12 mouse cellular contexts compared by ENCODE assay signal in genomic region chr6:29858619-29859018, GRCm38 (mm10). TPM values are rescaled to one million over a fixed set of nuclear protein-coding genes. Genes with fewer than 3 reads are reported as not detected.
DNase-seq lines count a peak whose midpoint lies in the region; ATAC-seq and TF ChIP-seq lines count a peak whose summit lies in the region.
"Had no signal": no experiment of that assay in that cellular context is flagged by ENCODE, and none has a peak within 500 bp of the region (broad histone marks: within the 10 kb centered on the region; RNA-seq: fewer than 3 reads in every experiment).

No protein-coding gene starts in this region.

- H3K79me2 ChIP-seq in MEL (ENCODE audit: control insufficient read depth, insufficient read depth, low read length, poor library complexity) = no peaks in the 10 kb centered on the region

- no peaks in the 10 kb centered on the region for H3K27me3 ChIP-seq in kidney, embryonic 16.5 days (ENCODE audit: insufficient read depth, low read length)
- no peaks in the 10 kb centered on the region for H3K27me3 ChIP-seq in MEL (ENCODE audit: control insufficient read depth in 1 of 2, insufficient read depth in 2 of 2, low read length in 2 of 2)
- no peaks in the 10 kb centered on the region for H3K27me3 ChIP-seq in liver, embryonic 15.5 days

- DNase-seq in embryo, embryonic 10 days (ENCODE audit: low spot score) = peak; percentile 15
- DNase-seq in embryo, embryonic 9.5 days (ENCODE audit: extremely low spot score) = no peak
- DNase-seq in kidney, adult 11 months = no peak
- DNase-seq in MEL (ENCODE audit: low read depth, low spot score) = peak; percentile 26
- no peak for DNase-seq in gastrocnemius, adult 18-20 months (ENCODE audit: low spot score)
- DNase-seq: adrenal gland, postnatal 25 days; cerebellum, adult 11 months; heart, adult 11 months; kidney, adult 18-20 months had no signal

- H3K27ac ChIP-seq in kidney, embryonic 16.5 days (ENCODE audit: low read length) = peak overlapping the region; percentile 47
- no peak overlapping the region for H3K27ac ChIP-seq in MEL (ENCODE audit: control insufficient read depth, low read depth, low read length)
- H3K27ac ChIP-seq in liver, embryonic 15.5 days (replicated peaks) = peak overlapping the region; percentile 75

- no peak for TF ChIP-seq EP300 in MEL (IDR thresholded peaks at IDR 0.05; ENCODE audit: low read depth in 1 of 2, low read length in 2 of 2)

- no peak overlapping the region for H3K4me2 ChIP-seq in kidney, embryonic 16.5 days (replicated peaks; ENCODE audit: low read depth, low read length)
- peak overlapping the region; percentile 62 for H3K4me2 ChIP-seq in liver, embryonic 15.5 days

- H3K36me3 ChIP-seq in kidney, embryonic 16.5 days (ENCODE audit: insufficient read depth, low read length) = no peaks in the 10 kb centered on the region
- peaks cover 0 to 4% of the 10 kb centered on the region in 2 experiments; a peak in 2 of 4 replicates for H3K36me3 ChIP-seq in MEL (ENCODE audit: control insufficient read depth in 1 of 2, insufficient read depth in 2 of 2, low read length in 2 of 2)
- H3K36me3 ChIP-seq in liver, embryonic 15.5 days (replicated peaks) = 0 out of 2 replicates have a peak, but pooled peaks cover 8% of the 10 kb centered on the region

- no peak for TF ChIP-seq POLR2A in MEL (IDR thresholded peaks at IDR 0.05; ENCODE audit: control insufficient read depth in 1 of 2, insufficient read depth in 1 of 2, low read depth in 1 of 2, low read length in 2 of 2, poor library complexity in 1 of 2)

- TF ChIP-seq CTCF in MEL (IDR thresholded peaks at IDR 0.05 in 2 of 3, conservative IDR thresholded peaks at IDR 0.05 in 1 of 3; ENCODE audit: control insufficient read depth in 1 of 3, insufficient read depth in 1 of 3, low read depth in 2 of 3, low read length in 3 of 3, poor library complexity in 1 of 3, severe bottlenecking in 1 of 3) = no peak

- no peak for TF ChIP-seq RAD21 in MEL (IDR thresholded peaks at IDR 0.05; ENCODE audit: low read depth, low read length)

- no peak overlapping the region for H3K4me3 ChIP-seq in kidney, embryonic 16.5 days (ENCODE audit: low read length)
- no peak overlapping the region for H3K4me3 ChIP-seq in MEL (ENCODE audit: control insufficient read depth in 1 of 2, insufficient read depth in 1 of 2, low read depth in 2 of 2, low read length in 2 of 2)
- no peak overlapping the region for H3K4me3 ChIP-seq in liver, embryonic 15.5 days (replicated peaks)

- H3K9ac ChIP-seq in kidney, embryonic 16.5 days (replicated peaks; ENCODE audit: low read length) = no peak overlapping the region
- no peak overlapping the region for H3K9ac ChIP-seq in MEL (ENCODE audit: control insufficient read depth, low read depth, low read length, poor library complexity, severe bottlenecking)
- 0 out of 2 replicates have a peak overlapping the region, but pooled peaks have one; percentile 13 for H3K9ac ChIP-seq in liver, embryonic 15.5 days

- H3K4me1 ChIP-seq in kidney, embryonic 16.5 days (ENCODE audit: insufficient read depth, low read length) = peaks cover 17% of the 10 kb centered on the region; the same call in 1 of the 2 replicates
- H3K4me1 ChIP-seq in MEL (ENCODE audit: control insufficient read depth in 1 of 2, insufficient read depth in 2 of 2, low read length in 2 of 2) = peaks cover 0 to 4% of the 10 kb centered on the region in 2 experiments; a peak in 2 of 4 replicates
- H3K4me1 ChIP-seq in liver, embryonic 15.5 days (replicated peaks) = peaks cover 45% of the 10 kb centered on the region

- no peaks in the 10 kb centered on the region for H3K9me3 ChIP-seq in kidney, embryonic 16.5 days (ENCODE audit: low read length)
- H3K9me3 ChIP-seq in MEL (replicated peaks; ENCODE audit: insufficient read depth, low read length) = no peaks in the 10 kb centered on the region
- H3K9me3 ChIP-seq in liver, embryonic 15.5 days (replicated peaks) = no peaks in the 10 kb centered on the region; the same call in 1 of the 2 replicates

- WGBS in kidney, embryonic 16.5 days = 71% methylated on average over 6 of the region's 6 CpGs
- 18% methylated on average over 6 of the region's 6 CpGs for WGBS in liver, embryonic 15.5 days (ENCODE audit: insufficient replicate concordance)

- 0 out of 2 replicates have a peak, but pooled peaks have one; percentile 29 for ATAC-seq in kidney, embryonic 16.5 days (ENCODE audit: low FRiP score, low TSS enrichment)
- ATAC-seq in liver, embryonic 15.5 days (ENCODE audit: insufficient read depth) = peak; percentile 89
- ATAC-seq in granulocyte monocyte progenitor cell, adult 5-6 weeks (replicated peaks; ENCODE audit: poor library complexity, severe bottlenecking) = no peak

TF ChIP-seq in MEL, 35 proteins besides CTCF, POLR2A, EP300 and RAD21:
- no peak for TF ChIP-seq NELFE (IDR thresholded peaks at IDR 0.05; ENCODE audit: low read depth, low read length)
- no peak for TF ChIP-seq MXI1 (IDR thresholded peaks at IDR 0.05; ENCODE audit: low read depth, low read length)
- TF ChIP-seq TAL1 (IDR thresholded peaks at IDR 0.05; ENCODE audit: low read length) = 0 out of 2 replicates have a peak, but pooled peaks have one; percentile 19
- no peak for TF ChIP-seq TBP (IDR thresholded peaks at IDR 0.05; ENCODE audit: low read depth, low read length)
- TF ChIP-seq SMC3 (IDR thresholded peaks at IDR 0.05; ENCODE audit: low read depth, low read length) = no peak
- no peak for TF ChIP-seq JUND (IDR thresholded peaks at IDR 0.05; ENCODE audit: low read depth, low read length)
- no peak for TF ChIP-seq MAZ (IDR thresholded peaks at IDR 0.05; ENCODE audit: low read depth, low read length)
- no peak for TF ChIP-seq ETS1 (IDR thresholded peaks at IDR 0.05; ENCODE audit: low read depth, low read length)
TF ChIP-seq in MEL: peak in this region for 1.

RNA-seq across cellular contexts. Expression of gene Strip2, which starts 58.2 kb away (rescaled TPM):
- polyA plus RNA-seq in kidney, embryonic 16.5 days (2015; fragmentation: Nextera tagmentation; extraction: Ambion mirVana) = 1.5 and 1.7 TPM in 2 replicates
- 0.12 and 0.13 TPM in 2 replicates for total RNA-seq in MEL (2012; rRNA removed)
- under 1 TPM in 1 of 2 experiments, not detected in 1; 0.39 TPM for polyA plus RNA-seq in MEL (2012; ENCODE audit: insufficient read depth in 1 of 2, insufficient read length in 2 of 2, low read depth in 1 of 2, low replicate concordance in 2 of 2, missing spikeins in 1 of 2)
- 0.21 and 0.38 TPM in 2 replicates for polyA plus RNA-seq in liver, embryonic 15.5 days (2015; fragmentation: Nextera tagmentation; extraction: Ambion mirVana)
- not detected in 2 replicates for total RNA-seq in granulocyte monocyte progenitor cell, adult 5-6 weeks (2014; fragmentation: Nextera tagmentation)
- 0.13 TPM in 1 of 2 replicates, not detected in the other for total RNA-seq in granulocyte monocyte progenitor cell, adult 5-6 weeks (2017)
- 1 to 10 TPM; 1.1 to 1.2 TPM for total RNA-seq in gastrocnemius, adult 18-20 months (2021)

Comparison
In these comparisons a context has a peak if more than half of its experiments do, and no peak if none do; other contexts are left out.
1. DNase-seq: peak in embryo, embryonic 10 days (single experiment) and MEL (single experiment); none in embryo, embryonic 9.5 days (single experiment), kidney, adult 11 months (single experiment) and gastrocnemius, adult 18-20 months (single experiment).